Mouse (Mus musculus) liver, adult 10 weeks (tissue): ENCODE measurements around the gene Rhox2g. TPM values are rescaled to one million over a fixed set of nuclear protein-coding genes. Genes with fewer than 3 reads are reported as not detected.

ENCODE experiments used
- polyA plus RNA-seq: library from polyadenylated mRNA; stranded (reverse); fragments of 350-450 nt; fragmentation: Illumina TruSeq; extraction: RNeasy Lipid Tissue Mini Kit (QIAGEN cat#74804); gene quantifications from one replicate; pipeline ENCODE4 v1.2.3, GENCODE M21; 2014; ENCODE audit warnings: low read depth, low replicate concordance

The Rhox2g gene
- polyA plus RNA-seq, result not detected

DNA sequence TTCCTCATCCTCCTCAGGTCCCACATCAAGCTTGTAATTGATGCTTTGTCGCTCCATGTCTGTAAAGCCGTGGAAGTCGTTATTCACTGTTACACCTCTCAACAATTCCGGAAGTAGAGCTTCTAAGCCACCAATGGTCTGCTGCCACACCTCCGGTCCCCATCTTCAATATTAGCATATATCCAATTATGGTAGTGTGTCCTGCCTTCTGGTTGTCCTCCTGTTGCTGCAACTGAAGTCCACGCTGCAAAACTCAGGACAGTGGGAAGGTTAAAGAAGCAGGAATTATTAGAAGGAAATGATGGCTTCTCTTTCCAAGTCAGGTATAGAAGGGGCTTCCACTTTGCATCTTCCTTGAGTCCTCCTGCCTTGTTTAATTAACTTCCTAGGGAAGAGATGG, at the start of gene Rhox2g:
Gene Rhox2g (minus strand): TSS at position 101 of the 400 bp plus-strand sequence.

DNA sequence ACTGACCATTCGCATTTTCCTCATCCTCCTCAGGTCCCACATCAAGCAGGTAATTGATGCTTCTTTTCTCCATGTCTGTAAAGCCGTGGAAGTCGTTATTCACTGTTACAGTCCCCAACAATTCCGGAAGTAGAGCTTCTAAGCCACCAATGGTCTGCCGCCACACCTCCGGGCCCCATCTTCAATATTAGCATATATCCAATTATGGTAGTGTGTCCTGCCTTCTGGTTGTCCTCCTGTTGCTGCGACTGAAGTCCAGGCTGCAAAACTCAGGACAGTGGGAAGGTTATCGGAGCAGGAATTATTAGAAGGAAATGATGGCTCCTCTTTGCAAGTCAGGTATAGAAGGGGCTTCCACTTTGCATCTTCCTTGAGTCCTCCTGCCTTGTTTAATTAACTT, 29.9 kb upstream of the Rhox2g start, which contains the start of gene Rhox2h:
Gene Rhox2h (minus strand): TSS at position 101 of the 400 bp plus-strand sequence.

DNA sequence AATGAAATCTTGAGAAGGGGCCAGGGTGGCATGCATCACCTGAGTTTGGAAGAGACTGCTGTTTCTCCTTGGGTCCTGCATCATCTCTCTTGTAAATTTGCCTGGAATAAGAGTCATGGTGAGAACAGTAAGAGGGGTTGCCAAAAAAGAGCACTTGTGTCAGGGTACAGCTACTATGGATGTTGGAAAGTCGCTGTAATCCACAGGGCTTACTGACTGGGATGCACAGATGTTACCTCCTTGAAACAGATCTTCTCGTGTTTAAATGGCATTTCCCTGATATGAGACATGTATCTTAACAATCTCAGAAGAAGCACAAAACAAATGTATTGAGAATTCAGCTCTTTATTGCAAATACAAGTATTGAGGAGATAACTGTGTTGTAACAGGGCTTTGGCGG, 25.4 kb upstream of the Rhox2g start, which contains the start of gene Rhox3h:
Gene Rhox3h (minus strand): TSS at position 101 of the 400 bp plus-strand sequence.

DNA sequence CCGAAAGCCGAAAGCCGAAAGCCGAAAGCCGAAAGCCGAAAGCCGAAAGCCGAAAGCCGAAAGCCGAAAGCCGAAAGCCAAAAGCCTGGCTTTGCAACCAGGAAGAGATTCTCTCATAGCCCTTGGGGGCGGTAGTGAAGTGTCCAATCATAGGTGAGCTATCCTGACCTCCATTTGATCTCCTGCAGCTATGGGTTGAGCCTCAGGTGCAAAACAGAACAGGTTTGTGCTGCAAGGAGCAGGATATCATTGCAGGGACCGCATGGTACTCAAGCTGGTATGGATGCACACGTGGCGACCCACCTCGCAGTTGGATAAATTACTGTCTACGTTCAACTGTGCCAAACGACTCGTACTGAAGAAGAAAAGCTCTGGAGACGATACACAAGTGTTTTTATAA, 8.0 kb upstream of the Rhox2g start, which contains the start of gene Rhox4g:
Gene Rhox4g (minus strand): TSS at position 101 of the 400 bp plus-strand sequence.

DNA sequence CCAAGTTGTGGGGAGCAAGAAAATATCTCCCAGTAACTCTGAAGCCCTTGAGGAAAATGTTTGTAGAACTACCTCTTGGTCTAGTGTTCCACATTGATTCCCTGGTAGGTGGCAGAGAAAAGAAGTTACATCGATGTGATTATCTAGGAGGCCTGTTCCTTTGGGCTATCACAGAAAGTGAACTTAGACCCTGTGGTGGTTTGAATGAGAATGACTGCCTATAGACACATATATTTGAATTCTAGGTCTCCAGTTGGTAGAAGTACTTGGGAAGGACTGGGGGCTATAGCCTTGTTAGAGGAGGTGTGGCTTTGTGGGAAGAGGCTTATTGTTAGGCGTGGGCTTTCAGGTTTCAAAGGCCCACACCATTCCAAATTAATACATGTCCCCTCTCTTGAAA, 14.8 kb downstream of the Rhox2g start, which contains the start of gene Rhox3g:
Gene Rhox3g (minus strand): TSS at position 101 of the 400 bp plus-strand sequence.

DNA sequence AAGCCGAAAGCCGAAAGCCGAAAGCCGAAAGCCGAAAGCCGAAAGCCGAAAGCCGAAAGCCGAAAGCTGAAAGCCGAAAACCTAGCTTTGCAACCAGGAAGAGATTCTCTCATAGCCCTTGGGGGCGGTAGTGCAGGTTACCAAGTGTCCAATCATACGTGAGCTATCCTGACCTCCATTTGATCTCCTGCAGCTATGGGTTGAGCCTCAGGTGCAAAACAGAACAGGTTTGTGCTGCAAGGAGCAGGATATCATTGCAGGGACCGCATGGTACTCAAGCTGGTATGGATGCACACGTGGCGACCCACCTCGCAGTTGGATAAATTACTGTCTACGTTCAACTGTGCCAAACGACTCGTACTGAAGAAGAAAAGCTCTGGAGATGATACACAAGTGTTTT, 35.7 kb downstream of the Rhox2g start, which contains the start of gene Rhox4f:
Gene Rhox4f (minus strand): TSS at position 101 of the 400 bp plus-strand sequence.

Other genes starting within 250 kb of the Rhox2g start
- not detected for gene Rhox2b, start 231.4 kb downstream of the Rhox2g start, polyA plus RNA-seq
- gene Rhox4b, start 211.0 kb downstream of the Rhox2g start, polyA plus RNA-seq, result not detected
- not detected for gene Rhox2c, start 189.8 kb downstream of the Rhox2g start, polyA plus RNA-seq
- gene Rhox3c, start 184.9 kb downstream of the Rhox2g start, polyA plus RNA-seq, result not detected
- gene Rhox4c, start 163.1 kb downstream of the Rhox2g start, polyA plus RNA-seq, result not detected
- gene Rhox2d, start 150.0 kb downstream of the Rhox2g start, polyA plus RNA-seq, result not detected
- gene Rhox4d, start 129.1 kb downstream of the Rhox2g start, polyA plus RNA-seq, result not detected
- not detected for gene Rhox2e, start 113.0 kb downstream of the Rhox2g start, polyA plus RNA-seq
- not detected for gene Rhox3e, start 101.5 kb downstream of the Rhox2g start, polyA plus RNA-seq
- gene Rhox4e, start 86.1 kb downstream of the Rhox2g start, polyA plus RNA-seq, result not detected
- not detected for gene Rhox2f, start 72.1 kb downstream of the Rhox2g start, polyA plus RNA-seq
- gene Rhox3f, start 62.5 kb downstream of the Rhox2g start, polyA plus RNA-seq, result not detected
- not detected for gene Rhox4f, start 35.8 kb downstream of the Rhox2g start, polyA plus RNA-seq
- not detected for gene Rhox3g, start 14.9 kb downstream of the Rhox2g start, polyA plus RNA-seq
- not detected for gene Rhox4g, start 7.9 kb upstream of the Rhox2g start, polyA plus RNA-seq
- gene Rhox3h, start 25.3 kb upstream of the Rhox2g start, polyA plus RNA-seq, result not detected
- gene Rhox2h, start 29.8 kb upstream of the Rhox2g start, polyA plus RNA-seq, result not detected
- not detected for gene Rhox5, start 161.4 kb upstream of the Rhox2g start, polyA plus RNA-seq
- gene Rhox6, start 183.4 kb upstream of the Rhox2g start, polyA plus RNA-seq, result not detected
- not detected for gene Rhox7a, start 188.2 kb upstream of the Rhox2g start, polyA plus RNA-seq
- gene Rhox8, start 235.5 kb upstream of the Rhox2g start, polyA plus RNA-seq, result not detected